Mouse (Mus musculus): ENCODE measurements around the gene Sult6b2.
A peak's percentile ranks its signal among the peaks of the same experiment; 100 is the strongest.

Gene Sult6b2

DNA sequence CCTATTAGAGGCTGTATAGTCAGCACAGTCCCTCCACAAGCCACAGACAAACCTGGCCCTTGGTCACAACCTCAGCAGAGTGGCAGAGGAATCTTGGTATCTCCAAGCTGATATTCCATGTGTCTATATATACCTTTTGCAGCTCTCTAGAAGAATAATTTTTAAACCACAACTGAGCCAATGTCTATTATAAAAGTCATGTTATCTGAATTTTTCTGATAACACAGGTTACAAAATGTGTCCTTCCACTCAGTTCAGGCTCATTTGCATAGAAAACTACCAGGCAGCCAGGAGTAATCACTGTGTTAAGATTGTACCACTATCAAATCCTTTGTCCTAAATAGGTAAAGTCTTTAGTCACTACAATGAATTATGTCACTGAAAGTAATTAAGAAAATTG lies at the start of gene Sult6b2:
Gene Sult6b2, minus strand, starts transcription at position 101 of the 400 bp plus-strand sequence.
- no peak for DNase-seq (ENCODE audit: low spot score in 2 of 2)

DNA sequence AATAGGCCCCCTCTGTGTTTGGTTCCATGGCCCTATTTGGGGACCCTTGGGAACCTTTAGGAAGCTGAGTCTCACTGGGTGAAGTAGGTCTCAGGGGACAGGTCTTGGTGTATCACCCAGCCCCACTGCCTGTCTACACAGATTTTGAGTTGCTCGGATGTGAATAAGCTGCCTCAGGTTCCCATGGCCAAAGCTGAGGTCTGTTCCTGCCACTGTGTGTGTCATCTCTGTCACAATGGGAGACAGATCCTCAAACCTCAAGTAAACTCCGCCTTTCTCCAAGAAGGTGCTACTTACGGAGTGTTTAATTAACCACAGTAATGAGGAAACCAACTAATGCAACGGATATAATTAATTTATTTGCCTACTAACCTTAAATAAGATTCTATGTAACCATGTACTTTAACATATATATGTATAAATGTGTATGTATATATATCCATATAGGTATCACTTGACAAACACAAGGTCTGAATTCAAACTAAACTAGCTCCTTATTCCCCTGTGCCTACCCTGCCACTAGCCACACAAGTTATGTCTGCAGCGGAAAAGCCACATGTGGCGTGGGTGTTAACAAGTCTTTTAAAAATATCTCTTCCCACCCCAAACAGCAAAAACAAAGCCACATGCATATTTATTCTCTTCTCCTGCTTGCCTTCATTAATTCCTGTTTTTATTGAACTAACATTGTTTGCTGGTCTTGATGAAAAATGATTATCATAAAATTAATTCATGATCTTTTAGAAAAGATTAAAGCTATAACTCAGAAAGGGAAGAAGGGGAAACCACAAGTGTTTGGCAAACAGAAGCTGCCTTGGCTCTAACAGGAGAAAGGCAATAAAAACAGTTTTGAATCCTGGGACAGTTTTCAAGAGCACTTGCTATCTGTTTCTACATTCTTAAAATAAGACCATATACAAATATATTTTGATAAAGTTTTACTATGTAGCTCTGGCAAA lies 48.4 kb upstream of the Sult6b2 start:
- no peak for DNase-seq (ENCODE audit: low spot score in 2 of 2)

DNA sequence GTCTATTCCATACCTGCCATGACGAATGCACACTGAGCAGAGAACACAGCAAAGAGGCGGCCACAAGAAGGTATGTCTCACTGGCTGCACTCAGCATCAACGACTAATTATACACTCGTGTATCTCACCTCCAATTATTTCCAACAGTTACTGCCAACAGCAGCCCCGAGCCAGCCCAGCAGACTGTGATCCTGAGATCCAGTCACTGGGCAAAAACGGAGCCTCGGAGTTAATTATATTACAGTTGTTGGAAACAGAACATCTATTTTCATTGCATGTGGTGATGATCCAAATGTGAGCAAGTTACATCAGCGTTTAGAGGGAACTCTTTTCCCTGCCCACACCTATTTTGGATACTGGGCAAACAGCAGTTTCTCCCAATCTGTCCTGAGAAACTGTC lies 46.1 kb upstream of the Sult6b2 start:
- DNase-seq (ENCODE audit: low spot score in 2 of 2): no peak

DNA sequence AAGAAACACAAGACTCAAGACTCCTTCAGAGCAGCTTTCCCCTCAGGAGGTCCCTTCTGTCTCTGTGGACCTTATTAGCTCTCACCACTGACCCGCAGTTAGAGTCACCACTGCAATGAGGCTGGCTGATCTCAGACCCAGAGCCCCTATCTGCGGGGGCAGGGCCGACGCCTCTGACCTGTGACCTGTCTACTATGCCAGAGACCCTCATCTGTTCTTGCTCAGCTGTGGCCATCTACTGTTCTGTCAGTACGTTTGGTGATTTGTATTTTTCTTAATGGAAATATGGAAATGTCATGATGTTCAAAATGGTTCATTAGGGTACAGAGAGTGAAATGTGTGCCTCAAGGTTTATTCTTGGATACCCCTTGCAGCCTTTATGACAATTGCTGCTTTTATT lies 45.0 kb upstream of the Sult6b2 start:
- no peak for DNase-seq (ENCODE audit: low spot score in 2 of 2)

DNA sequence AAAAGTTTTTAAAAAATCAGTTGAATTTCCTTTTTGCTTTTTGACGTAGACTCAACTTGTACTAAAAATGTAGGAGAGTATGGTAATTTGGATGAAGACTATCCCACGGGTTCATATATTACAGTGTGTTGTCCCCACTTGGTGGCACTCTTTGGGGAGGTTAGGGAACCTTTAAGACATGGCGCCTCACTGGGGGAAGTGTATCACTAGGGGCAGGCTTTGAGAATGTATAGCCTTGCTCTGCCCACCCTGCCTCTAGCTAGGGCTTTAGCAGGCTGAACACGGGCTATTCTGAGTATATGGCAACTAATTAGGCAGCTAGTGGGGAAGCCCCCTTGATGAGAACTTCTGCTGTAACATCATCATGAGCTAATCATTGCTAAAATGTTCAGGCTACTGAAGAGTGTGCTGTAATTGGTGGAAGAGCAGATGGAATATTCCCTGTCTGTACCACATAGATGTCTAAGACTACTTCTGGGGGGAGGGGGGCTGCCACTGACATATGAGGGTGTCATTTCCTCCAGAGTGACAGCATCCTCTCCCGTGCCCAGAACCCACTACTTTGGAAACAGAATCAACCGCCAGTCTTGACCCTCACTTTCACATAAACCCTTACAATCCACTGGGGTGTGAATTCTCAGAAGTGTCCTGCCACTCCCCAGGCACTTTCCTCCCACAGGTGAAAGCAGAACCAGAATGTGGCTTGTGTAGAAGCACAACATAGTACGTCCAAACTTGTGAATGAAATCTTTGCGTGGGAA lies 43.8 kb upstream of the Sult6b2 start:
- DNase-seq (ENCODE audit: low spot score in 2 of 2): no peak

DNA sequence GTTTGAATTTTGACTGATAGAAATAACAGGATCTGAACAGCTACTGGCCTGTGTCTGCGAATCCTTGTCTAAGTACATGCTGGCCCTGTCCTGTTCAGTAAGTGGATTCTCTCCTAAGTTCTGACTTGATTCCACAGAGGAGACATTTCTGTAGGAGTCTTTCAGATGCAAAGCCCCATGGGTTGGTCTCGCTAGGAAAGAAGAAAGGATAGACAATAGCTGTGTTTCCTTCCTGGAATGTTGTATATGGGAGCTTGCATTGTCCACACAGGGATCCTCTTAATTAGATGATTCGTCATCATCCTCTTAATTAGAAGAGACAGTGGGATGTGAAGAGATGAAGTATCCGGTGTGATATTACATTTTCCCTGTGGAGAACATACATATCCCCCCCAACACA lies 42.6 kb upstream of the Sult6b2 start:
- no peak for DNase-seq (ENCODE audit: low spot score in 2 of 2)

DNA sequence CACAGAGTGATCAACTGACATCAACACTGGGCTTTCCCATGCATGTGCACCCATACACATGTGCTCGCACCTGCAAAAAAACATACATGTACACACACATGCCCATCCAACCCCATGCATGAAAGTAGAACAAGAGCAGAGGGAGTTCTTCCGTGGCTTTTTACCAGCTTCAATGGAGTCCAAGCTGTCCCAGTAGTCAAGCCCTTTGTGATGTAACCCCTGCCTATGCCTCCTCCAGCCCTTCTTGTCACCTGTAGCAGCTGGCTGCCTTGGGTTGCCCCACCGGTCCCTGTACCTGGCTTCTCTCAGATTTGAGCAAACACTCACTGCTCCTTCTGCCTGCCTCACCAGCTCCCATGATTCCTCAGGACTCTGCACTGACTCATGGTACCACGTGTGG lies 40.8 kb upstream of the Sult6b2 start:
- DNase-seq (ENCODE audit: low spot score in 2 of 2): no peak

DNA sequence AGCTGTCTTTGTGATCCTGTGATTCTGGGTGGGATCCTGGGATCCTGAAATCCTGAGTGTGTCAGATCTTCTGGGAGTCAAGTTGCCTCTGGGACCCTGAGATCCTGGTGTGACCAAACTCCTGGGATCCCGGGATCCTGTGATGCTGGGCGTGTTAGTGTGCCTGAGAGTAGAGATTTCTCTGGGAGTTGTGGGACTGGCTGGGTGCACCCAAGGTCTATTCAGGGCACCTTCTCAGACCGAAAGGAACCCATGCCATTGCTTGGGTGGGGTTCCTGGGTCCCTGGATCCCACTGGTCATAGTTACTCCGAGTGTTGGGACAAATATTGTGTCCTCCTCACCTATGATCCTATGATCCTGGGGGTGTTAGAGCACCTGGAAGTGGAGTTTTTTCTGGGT lies 39.8 kb upstream of the Sult6b2 start:
- no peak for DNase-seq (ENCODE audit: low spot score in 2 of 2)

DNA sequence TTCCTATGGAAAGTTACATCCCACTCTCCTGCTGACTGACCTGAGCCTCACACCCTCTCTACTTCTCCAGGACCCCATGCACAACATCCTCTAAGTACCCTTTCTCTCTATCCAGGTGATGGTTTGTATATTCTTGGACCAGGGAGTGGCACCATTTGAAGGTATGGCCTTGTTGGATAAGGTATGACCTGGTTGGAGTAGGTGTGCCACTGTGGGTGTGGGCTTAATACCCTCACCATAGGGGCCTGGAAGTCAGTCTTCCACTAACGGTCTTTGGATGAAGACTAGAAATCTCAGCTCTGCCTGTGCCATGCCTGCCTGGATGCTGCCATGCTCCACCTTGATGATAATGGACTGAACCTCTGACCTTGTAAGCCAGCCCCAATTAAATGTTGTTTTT lies 34.2 kb upstream of the Sult6b2 start:
- no peak for DNase-seq (ENCODE audit: low spot score in 2 of 2)

DNA sequence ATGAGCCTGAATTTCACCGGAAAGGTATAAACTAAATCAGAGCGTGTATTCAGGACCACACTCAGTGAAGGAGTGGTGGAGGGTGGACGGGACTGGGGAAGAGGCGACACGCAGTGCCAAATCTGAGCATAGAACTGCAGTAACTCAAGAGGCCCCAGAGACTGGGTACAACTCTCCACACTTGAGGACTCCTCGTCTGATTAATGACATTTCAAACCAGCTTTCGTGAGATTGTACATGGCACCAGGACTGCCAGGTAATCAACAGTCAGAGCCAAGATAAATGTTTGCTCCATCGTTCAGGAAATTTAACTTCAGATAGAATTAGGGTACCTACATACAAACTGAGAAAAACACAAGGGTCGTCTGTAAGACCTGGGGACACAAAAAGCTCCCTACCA lies 33.0 kb upstream of the Sult6b2 start:
- DNase-seq (ENCODE audit: low spot score in 2 of 2): no peak

DNA sequence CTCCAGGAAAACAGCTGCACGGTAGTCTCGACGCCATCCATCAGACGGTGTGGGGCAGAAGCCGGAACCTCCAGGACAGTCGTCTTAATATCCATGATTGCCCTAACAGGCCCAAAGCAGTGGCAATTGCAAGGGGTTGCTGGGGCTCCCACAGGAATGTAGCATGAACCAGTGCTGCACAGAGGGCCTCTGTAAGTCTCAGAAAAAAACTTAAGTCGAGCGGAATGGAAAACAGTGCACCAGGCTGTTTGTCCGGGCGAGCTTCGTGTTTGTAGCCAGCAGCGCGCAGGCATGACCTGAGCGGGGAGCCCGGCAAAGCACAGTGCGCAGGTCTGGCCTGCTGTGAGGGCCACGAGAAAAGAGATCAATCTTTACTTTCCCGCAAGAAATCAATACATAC lies 31.4 kb upstream of the Sult6b2 start:
- DNase-seq (ENCODE audit: low spot score in 2 of 2): no peak

DNA sequence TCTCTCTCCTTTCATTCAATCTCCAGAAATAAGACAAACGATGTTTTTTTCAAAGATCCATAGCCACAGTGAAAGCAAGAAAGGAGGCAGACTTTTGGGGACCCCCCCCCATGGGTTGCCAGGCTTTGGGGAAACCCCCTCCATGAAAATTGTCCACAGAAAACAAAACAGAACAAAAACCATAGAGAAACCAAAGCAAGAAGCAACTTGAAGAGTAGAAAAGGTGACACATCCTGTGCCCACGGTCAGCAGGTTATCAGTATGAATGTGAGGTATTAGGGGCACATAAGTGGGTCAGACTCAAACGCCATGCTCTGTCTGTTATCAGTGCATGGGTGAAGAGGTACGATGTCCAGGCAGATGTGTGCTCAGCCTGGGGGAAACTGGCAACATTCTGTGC lies 30.6 kb upstream of the Sult6b2 start:
- no peak for DNase-seq (ENCODE audit: low spot score in 2 of 2)

DNA sequence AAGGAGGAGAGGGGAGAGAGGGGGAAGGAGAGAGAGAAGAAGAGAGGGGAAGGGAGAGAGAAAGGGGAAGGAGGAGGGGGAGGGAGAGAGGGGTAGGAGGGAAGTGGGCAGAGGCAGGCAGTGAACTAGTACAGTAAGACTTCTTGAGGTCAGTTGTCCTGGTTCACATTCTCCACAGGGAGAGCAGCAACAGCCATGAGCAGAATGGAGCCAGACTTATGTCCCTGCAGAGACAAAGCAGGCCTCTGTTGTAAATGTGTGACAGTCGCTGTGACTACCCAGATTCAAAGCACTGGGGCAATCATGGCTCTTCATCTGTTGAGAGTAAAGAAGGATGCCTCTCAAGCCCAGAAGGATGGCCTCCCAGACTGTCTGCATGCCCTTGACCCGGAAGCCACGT lies 27.4 kb upstream of the Sult6b2 start:
- DNase-seq (ENCODE audit: low spot score in 2 of 2): no peak

DNA sequence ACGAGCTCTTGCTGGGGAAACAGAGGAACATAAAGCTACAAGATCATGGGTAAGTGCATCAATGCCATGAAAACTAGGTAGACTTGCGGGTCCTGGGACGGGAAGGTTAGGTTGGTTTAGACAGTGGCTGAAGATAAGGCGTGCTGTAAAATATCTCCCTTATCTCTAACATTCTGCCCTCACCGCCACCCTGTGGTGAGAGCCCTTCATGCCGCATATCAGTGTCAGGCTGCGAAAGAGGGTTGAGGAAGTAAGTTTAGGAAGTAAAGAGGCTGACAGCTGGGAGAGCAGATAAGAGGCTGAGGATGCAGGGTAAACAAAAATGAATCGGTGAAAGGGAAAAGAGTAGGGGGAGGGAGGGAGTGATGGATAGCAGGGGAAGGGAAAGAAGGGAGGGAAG lies 26.9 kb upstream of the Sult6b2 start:
- no peak for DNase-seq (ENCODE audit: low spot score in 2 of 2)

DNA sequence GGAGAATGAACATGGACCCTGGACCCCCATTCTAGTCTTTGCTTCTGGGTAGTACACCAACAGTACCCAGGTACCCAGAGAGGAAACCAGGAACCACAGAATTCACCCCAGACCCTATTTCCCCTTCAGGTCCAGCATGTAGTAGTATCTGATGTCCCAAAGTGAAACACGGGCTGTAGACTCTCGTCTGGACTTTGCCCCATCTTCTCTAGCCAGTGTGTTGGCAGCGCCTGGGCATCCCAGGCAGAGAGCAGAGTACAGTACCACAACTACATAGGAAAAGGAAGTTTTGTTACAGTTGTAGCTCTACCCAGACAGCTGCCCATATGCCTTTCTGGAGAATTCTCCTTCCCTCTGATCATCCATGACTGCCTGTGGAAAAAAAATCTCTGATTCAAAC lies 25.9 kb upstream of the Sult6b2 start:
- DNase-seq (ENCODE audit: low spot score in 2 of 2): no peak

DNA sequence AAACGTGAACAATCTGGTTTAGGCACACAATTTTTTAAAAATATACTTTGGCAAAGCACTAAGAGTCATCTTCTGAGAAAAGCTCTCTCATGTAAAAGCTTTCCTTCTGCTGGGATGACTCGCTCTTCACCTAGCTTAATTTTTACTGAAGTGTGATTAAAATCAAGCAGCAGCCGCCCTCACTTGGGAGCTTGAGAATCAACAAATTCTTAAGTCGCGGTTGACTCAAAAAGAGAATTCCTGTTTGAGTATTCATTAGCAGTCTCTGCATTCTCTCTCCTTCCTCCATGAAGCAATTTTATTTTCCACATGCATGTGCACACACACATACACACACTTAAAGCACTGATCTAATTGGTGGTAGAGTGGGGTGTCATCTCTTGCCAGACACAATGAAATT lies 21.1 kb upstream of the Sult6b2 start:
- no peak for DNase-seq (ENCODE audit: low spot score in 2 of 2)

DNA sequence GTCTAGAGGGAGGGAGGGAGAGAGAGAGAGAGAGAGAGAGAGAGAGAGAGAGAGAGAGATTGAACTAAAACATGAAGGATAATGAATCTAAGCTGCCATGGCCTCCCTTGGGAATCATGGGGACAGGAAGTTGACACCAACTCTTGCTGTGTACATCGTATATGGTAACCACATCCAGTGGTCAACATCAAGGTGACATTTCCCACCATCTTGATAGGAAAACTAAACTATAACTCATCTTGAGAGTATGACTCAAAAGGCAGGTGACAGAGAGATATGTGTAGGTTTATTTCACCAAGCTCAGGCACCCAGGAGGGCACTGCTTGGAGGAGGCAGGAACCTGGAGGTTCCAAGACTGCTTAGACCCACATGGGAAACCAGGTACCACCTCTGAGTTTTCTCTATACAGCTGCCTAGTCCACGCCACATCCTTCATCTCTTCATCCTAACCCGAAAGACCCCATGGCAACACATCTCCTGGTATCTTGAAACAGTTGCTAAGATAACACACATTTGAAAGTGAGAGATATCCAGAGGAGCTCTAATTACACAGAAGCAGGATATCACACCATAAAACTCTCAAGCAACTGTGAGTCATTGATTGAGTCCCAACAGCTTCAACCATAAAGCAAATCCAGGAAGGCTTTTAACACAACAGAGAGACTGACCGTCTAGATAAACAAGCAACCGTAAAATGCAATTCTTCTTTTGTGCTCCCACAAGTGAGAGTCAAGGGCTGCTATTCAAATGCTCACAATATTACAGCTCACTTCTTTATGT lies 18.9 kb upstream of the Sult6b2 start:
- DNase-seq (ENCODE audit: low spot score in 2 of 2): no peak

DNA sequence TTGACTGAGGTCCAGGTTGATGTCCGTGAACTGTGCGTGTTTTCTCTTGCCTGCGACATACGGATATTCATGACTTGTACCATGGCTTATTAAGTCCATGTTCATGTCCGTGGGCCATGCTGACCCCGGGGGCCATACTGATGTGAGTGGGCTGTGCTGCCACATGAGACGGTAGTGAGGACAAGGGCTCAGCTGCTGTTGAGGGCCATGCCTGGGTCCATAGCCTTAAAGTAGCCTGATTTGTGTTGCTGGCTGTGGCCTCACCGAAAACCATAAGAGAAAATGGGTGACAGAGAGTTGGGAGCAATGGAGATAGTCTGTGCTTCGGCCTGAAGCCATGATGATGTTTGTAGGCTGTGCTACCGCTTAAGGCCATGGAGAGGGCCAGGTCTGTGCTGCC lies 14.0 kb upstream of the Sult6b2 start:
- no peak for DNase-seq (ENCODE audit: low spot score in 2 of 2)

DNA sequence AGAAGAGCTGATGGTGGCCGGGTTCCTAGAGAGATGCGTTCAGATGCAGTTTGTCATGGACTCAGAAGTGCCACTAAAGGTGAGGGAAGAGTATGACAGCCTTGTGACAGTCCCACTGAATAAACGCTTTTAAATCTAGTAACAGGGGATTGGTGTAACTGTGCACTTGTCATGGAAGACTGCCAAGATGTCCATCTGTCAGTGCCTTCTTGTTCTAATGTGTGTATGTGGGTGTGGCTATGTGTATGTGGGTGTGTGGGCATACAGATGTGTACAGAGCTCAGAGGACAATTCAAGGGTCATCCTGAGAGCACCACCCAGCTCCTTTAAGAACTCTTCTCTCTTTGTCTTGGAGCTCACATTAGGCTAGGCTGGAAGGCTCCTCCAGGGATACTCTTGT lies 11.2 kb upstream of the Sult6b2 start:
- no peak for DNase-seq (ENCODE audit: low spot score in 2 of 2)

DNA sequence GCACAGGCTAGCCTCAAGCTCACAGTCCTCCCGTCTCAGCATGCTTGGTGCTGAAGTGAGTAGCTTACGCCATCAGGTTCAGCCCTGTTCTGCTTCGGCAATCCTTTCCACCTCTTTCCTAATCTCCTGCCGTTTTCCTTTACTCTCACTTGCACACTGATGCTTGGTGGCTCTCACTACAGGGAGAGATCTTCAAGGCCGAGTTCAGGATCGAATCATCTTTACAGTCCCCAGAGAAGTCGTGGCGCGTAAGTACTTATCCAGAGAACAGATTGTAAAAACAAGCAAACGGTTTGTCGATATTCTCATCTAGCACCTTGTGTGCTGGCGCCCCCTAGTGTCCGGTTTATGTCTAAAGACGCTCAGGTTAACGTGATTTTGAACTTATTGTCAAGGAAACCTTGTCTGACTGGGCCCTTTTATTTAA lies 10.2 kb upstream of the Sult6b2 start:
- peak; percentile 52 to 81 for DNase-seq (ENCODE audit: low spot score in 2 of 2)

DNA sequence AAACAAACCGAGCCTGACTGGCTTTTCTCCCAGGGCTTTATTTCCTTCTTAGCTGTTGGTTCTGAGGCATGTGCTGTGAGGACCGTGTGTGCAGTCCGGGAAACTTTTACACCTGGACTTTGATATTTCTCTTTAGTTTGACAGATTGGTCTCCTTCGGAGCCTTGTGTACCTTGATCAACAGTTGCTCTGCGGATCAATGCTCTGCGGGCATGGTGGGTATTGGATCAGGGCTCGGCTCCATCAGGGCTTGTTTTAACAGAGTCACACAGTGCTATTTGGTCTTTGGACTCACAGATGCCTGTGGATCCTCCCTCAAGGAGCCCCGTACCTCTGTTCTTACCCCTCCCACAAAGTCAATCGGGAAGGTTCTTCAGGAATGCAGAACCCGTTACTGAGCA lies 9.7 kb upstream of the Sult6b2 start:
- DNase-seq (ENCODE audit: low spot score in 2 of 2): no peak

DNA sequence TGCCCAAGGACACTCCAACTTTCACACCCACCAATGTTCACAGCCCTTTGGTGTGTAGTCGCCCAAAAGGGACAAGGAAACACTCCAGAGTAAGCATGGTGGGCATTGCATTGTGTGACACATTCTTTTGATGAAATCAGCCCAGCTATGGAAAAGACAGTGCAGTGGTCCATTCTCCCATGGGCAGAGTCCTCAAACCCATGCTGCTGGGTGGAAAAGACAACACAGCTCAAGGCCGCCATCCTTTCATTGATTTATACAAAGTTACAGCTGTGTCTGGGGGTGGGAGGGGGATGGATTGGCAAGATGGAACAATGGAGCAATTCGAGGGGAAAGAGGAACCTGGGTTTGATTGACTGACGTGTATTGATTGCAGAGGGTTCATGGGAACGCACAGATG lies 8.7 kb upstream of the Sult6b2 start:
- DNase-seq (ENCODE audit: low spot score in 2 of 2): no peak

All from frontal cortex, postnatal 10 days (tissue).